Mouse (Mus musculus) myocyte (in vitro differentiated cells): ENCODE results near the gene Amph.

Experiments used
- CEBPB ChIP-seq: IDR thresholded peaks from 2 replicates; pipeline ENCODE4 v1.6.1; 2011; ENCODE audit warnings: mild to moderate bottlenecking, moderate library complexity; ENCODE audit not compliant: poor library complexity, insufficient read depth, severe bottlenecking
- E2F4 ChIP-seq: IDR thresholded peaks from one replicate; pipeline ENCODE4 v1.6.1; 2011; ENCODE audit warnings: mild to moderate bottlenecking, control low read depth, moderate library complexity; ENCODE audit not compliant: insufficient read depth
- MAX ChIP-seq: IDR thresholded peaks from one replicate; pipeline ENCODE4 v1.6.1; 2011; ENCODE audit warnings: low read depth, mild to moderate bottlenecking, control low read depth
- MYOD1 ChIP-seq, 3 experiments: IDR thresholded peaks; one replicate each; pipeline ENCODE4 v1.6.1; 2011; ENCODE audit warnings: control low read depth in 2 of 3, low read depth in 2 of 3, mild to moderate bottlenecking in 2 of 3, moderate library complexity in 1 of 3; ENCODE audit not compliant: insufficient read length in 2 of 3, control insufficient read depth in 1 of 3
- POLR2A ChIP-seq: IDR thresholded peaks from one replicate; pipeline ENCODE4 v1.6.1; 2011; ENCODE audit warnings: low read depth, mild to moderate bottlenecking, control low read depth, moderate library complexity; ENCODE audit not compliant: insufficient read length
- POLR2AphosphoS2 ChIP-seq: IDR thresholded peaks from one replicate; pipeline ENCODE4 v1.6.1; 2011; ENCODE audit warnings: low read depth, control low read depth; ENCODE audit not compliant: insufficient read length
- REST ChIP-seq: IDR thresholded peaks from one replicate; pipeline ENCODE4 v1.6.1; 2011; ENCODE audit warnings: mild to moderate bottlenecking, control low read depth, moderate library complexity; ENCODE audit not compliant: insufficient read depth, insufficient read length
- SRF ChIP-seq: IDR thresholded peaks from one replicate; pipeline ENCODE4 v1.6.1; 2011; ENCODE audit warnings: low read depth; ENCODE audit not compliant: control insufficient read depth, insufficient read length
- TCF3 ChIP-seq: IDR thresholded peaks from one replicate; pipeline ENCODE4 v1.6.1; 2011; ENCODE audit warnings: low read depth, control low read depth; ENCODE audit not compliant: insufficient read length
- USF1 ChIP-seq: IDR thresholded peaks from one replicate; pipeline ENCODE4 v1.6.1; 2011; ENCODE audit warnings: low read depth, mild to moderate bottlenecking, control low read depth, moderate library complexity

DNA sequence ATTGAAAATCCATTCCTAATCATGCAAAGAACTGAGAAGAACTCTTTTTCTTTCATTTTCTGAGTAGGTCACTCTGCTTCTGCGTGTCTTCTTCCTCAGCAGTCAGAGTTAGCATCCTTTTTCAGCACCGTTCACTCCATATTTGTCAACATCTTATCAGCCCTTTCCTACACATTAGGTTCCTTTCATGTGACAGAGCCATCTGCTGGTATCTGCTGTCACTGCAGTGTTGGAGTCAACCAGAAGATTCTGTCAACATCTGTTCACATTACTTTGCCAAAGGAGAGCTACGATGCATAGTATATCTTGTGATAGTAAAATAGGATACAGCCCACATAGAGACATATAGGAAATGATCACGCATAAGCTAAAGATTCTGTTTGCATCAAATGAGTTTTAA is 185.8 kb downstream of the Amph start:
- TF ChIP-seq POLR2A (no peak), MAX (no peak), REST (no peak), E2F4 (no peak), SRF (no peak), USF1 (no peak), CEBPB (no peak), MYOD1 (IDR thresholded peaks at IDR 0.05; ENCODE audit: control insufficient read depth in 1 of 3, insufficient read length in 2 of 3, low read depth in 2 of 3) (no peak), POLR2AphosphoS2 (no peak), TCF3 (no peak)
